Mouse (Mus musculus) small intestine, adult 2 months (tissue): ENCODE measurements around the gene Entr1.

Experiments
- CTCF ChIP-seq: fragments of 200-500 bp; IDR thresholded peaks from 2 replicates; pipeline ENCODE4 v1.5.1; 2012; ENCODE audit warnings: low read depth, mild to moderate bottlenecking, control low read depth, inconsistent platforms, low read length, moderate library complexity, mixed read lengths; ENCODE audit not compliant: insufficient replicate concordance, insufficient read length; ENCODE audit errors: extremely low read depth
- POLR2A ChIP-seq: fragments of 200-500 bp; IDR thresholded peaks from 2 replicates; pipeline ENCODE4 v1.6.1; 2012; ENCODE audit warnings: low read depth, mild to moderate bottlenecking, control low read depth, inconsistent platforms, low read length, moderate library complexity

- TF ChIP-seq POLR2A (no peak), CTCF (no peak)
Observed at GRCm38 (mm10) chr2:26360772-26361171, 28.3 kb downstream of the Entr1 start, which contains the start of gene Card9.
